Mouse (Mus musculus): ENCODE measurements around the gene Mageb3.
"Not testable (repeated sequence)": the region's sequence is repeated elsewhere in the genome, so short reads cannot be mapped to it uniquely, and the experiment has no call there.

The Mageb3 gene

DNA sequence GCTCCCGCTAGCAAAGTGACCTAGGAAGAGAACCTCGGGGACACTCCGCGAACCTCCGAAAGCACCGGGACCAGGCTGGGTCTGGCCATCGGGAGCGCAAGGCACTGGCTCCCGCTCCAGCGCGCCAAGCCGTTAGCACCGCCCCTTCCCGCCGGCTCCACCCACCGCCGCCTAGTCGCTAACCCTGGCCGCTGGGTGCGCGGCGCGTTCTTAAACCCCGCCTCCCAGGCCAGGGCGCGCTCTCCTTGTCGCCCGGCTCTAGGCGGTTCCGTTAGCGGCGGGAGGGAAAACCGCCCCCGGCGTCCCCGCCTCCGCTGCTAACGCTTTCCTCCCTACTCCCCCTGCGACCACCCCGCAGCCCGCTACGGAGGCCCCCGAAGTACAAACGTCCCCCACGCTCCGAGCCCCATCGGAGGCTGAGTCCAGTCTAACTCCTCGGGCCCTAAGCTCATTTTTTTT lies at the start of gene Mageb3, which contains the start of gene Ctdspl2:
Gene Mageb3 (minus strand): TSS at position 328 of the 459 bp plus-strand sequence.
Gene Ctdspl2 (plus strand): TSS at position 237 of the 459 bp plus-strand sequence.
- DNase-seq (ENCODE audit: extremely low read depth, low read depth) = peak; percentile 59

DNA sequence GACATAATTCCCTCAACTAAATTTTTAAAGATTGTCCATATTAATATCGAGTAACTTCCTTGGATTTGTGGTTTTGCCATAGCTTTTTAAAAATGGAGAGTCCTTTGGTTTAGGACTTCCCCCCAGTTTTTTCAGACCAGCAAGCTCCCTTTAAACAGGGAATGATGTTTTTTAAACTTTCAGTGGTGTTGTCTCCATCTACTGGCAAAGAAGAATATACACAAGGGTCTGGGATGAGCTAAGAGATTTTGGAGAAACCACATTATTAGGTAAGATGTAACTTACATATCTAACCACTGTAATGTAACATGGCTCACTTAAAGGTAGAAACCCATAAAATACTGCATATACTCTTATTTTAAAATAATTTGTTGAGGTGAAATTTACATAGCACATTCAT lies 39.8 kb upstream of the Mageb3 start:
- DNase-seq (ENCODE audit: extremely low read depth, low read depth) = peak; percentile 4

DNA sequence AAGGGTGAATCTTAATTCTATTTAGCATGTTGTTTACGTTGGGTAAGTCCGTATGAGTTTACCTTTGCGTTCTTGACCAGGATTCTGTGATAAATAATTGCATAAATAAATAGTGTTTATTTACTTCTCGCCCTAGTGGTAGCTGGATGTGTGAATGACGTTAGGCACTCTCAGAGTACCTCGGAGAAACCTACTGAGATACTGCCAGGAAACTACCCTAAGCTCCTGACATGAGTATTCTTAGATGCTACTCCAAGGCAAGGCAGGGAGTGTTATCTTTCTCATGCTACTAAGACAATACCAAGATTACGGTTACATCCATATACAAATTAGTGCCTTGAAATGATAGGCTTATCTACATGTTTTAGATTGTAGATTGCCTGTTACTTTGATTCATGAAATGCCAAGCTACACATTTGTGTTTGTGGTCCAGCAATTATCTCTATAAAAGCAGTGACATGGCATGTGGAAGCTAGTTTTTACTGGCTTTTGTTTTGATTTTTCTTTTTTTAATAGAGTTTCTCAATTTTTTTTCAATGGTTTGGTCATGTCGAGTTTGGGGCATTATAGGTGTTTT lies 1.4 kb upstream of the Mageb3 start:
- no peak for DNase-seq (ENCODE audit: extremely low read depth, low read depth)

DNA sequence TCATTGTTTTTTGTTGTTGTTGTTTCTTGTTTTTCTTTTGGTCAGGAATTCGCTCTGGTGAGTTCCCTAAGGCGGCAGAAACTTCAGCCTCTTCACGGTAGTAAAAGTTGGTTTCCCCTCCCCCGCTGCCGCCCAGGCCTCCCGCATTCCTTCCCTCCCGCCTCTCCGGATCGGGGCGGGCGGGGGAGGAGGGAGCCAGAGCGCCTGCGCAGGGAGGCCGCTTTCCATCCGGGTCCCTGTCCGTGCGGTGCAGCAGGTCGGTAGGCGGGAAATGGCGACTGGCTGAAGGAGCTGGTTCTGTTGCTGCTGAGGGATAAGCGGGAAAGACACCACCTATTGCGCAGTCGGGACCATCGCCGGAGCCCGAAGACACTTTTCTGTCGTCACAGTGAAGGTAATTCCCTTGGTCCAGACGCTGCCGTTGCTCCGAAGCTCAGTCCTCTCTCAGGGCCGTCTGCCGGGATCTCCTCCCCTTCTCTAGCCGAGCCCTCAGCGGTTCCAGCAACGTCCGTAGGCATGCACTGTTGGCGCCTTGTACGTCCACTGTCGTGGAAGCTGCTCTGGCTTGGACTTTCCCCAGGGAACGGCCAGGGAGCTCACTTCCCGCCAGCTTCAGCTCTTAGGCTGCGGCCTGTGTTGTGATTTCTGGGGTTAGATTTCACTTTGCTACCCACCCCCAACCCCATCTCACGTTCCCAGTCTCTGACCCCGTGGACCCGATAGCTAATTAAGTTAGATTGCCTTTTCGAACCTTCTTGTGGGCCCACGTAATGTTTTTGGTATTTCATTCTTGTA lies 529 bp upstream of the Mageb3 start:
- peak; percentile 65 for DNase-seq (ENCODE audit: extremely low read depth, low read depth)

DNA sequence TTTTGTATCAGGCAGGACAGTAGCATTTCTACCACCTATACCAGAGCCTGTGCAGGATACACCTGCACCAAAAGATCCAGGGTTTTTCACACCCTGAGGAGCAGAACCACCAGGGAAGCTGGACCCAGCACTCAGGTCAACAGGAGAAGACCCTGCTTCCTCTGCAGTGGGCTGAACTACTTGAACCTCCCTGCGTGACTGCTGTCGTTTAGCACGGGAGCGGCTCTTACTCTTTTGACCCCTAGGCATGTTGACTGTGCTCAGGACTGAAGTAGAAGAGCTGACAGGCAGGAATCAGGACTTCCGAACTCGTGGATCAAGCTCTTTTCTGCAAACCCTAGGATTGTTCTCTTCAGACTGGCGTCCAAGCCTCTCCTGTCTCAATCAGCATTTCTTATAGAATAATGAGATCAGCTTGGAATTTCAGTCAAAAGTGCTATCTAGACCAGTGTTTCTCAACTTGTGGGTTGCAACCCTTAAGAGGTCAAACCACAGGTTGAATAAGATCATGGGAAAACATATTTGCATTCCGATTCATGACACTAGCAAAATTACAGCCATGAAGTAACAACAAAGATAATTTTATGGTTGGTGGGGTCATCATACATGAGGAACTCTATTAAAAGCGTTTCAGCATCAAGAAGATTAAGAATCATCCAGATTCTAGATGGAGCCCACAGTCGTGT lies 778 bp downstream of the Mageb3 start:
- no peak for DNase-seq (ENCODE audit: extremely low read depth, low read depth)

DNA sequence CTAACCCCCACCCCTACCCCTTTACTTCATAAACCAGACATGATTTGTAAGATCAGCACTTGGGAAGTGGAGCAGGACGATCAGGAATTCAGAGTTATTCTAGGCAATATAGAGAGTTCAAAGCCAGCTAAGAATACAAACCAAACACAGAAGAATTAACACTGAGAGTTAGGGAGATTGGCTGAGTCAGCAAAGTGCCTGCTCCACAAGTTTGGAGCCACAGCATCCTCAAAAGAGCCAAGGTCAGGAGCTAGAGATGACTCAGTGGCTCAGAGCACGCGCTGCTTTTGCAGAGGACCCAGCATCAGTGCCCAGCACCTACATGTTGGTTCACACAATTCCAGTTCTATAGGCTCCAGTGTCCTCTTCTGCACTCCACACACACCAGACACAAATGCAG lies 12.5 kb downstream of the Mageb3 start:
- DNase-seq (ENCODE audit: extremely low read depth, low read depth) = no peak

DNA sequence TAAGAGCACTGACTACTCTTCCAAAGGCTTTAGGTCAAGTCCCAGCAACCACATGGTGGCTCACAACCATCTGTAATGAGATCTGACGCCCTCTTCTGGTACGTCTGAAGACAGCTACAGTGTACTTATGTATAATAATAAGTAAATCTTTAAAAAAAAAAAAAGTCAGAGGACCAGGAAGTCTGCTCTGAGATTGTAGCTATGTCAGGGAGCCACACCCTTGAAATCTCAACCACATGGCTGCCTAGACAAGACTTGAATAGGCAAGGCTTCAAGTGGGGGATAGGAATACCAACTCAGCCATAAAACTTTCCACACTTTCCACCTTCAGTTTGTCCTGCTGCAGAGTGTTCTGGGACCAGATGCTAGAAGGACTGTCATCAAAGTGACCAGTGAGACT lies 18.3 kb downstream of the Mageb3 start:
- not testable (repeated sequence) for DNase-seq (ENCODE audit: extremely low read depth, low read depth)

DNA sequence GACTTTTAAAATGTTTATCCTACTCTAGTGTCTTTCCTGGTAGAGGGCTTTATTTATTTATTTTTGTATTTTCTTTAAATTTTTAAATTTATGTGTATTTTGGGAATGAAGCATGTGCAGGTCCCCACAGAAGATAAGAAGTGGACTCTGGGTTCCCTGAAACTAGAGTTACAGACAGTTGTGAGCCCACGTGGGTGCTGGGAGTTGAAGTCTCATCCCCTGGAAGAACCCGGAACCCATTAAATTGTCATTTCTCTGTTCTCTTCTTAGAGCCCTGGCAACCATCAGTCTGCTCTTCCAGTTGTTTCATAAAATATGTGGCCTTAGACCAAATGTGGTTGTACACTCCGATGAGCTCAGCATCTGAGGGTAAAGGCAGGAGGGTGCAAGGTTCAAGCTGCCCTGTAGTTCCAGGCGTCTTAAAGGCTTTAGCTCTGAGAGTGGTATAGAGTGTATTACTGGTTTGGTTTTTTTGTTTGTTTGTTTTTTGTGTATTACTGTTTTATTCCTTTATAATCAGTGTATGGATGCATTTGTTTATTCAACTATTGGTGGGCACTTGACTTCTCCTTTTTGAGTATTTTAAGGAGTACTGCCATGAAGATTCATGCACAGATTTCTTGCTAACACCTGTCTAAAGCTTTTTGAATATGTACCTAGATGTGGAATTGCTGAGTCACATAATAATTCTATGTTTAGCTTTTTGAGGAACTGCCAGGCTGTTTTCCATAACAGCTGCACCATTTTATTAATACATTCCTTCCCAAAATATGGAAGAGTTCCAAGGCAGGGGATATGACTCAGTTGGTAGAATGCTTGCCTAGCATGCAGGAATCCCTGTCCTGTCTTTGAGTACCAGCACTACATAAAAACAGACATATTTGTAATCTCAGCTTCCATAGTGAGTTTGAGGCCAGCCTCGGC lies 39.6 kb downstream of the Mageb3 start:
- no peak for DNase-seq (ENCODE audit: extremely low read depth, low read depth)

DNA sequence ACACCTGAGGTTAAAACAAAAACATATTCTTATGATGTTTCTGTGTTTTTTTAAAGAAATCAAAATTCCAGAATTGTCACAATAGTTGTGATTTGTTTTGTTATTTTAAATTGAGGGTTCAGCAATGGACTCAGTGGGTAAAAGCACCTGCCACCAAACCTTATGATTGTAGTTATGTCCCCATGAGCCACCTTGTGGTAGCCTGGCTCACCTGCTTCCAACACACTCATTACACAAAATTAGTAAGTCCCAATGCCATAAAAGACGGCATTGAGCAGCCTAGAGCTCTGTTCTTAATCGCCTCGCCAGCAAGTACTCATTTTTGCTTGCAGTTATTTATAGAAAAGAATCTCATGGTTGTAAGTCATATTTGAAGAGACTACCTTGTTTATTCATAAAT lies 45.9 kb downstream of the Mageb3 start:
- DNase-seq (ENCODE audit: extremely low read depth, low read depth) = no peak

All from MEL-GATA-1-ER (cell line).